Mouse (Mus musculus) mouse trophoblast stem cell (cell line): Measurements from ENCODE around the gene Syngr2.
"Not testable (repeated sequence)": the region's sequence is repeated elsewhere in the genome, so short reads cannot be mapped to it uniquely, and the experiment has no call there.

Source experiments
- in situ Hi-C, 2 experiments: fragments of 300-500 bp; cut with MseI, MboI; formaldehyde crosslinking; loops; 2 replicates in 1 of 2; 3 replicates in 1 of 2; pipeline ENCODE4 v1.15.1; 2025

Syngr2 gene

DNA sequence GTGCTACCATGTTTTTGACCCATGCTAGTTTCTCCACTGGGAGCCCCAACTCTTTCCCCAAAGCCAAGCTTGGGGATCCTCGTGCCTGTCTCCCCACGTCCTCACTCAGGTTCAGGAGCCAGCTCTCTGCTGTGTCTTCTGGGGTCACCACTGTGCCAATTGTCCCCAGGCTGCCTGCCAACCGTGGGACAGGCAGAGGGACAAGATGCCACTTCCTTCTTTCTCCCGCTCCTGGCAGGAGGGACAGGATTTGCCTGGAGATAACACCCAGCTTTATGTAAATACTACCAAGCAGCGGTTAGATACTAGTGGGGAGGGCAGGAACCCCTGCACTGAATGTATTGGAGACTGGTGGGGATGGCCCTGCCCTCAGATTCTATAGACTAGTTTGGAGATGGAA lies 4.4 kb downstream of the Syngr2 start:
- in situ Hi-C loops = no loop called here

DNA sequence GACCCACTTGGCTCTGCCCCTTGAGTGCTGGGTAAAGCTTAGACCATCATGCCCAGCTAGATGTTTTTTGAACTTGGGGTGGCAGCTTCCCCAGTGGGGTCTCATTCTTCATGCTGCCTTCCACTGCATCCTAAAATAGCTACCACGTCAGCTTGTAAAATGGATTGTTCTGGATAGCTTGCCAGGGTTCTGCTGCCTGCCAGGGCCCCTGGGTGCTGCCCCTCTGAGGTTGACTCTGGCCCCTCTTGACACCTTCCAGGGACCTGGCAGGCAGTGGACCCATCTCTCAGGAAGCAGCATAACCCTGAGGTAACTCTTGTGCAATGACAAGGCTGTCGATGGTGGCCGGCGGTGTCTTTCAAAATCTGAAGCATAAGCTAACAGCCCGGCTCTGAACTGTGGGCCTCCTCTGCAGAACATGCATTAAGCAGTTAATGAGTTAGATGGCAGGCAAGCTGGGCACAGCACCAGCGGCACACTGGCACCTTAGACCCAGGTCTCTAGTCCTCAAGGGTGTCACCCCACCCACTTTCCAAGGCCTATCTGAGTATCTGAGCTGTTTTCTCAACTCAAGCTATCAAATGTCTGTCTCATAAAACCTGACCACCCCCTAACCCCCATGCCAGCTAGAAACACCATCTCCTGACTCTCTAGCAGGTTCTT lies 5.4 kb downstream of the Syngr2 start:
- in situ Hi-C loops = no loop called here

- in situ Hi-C loops = not testable (repeated sequence)
Observed at GRCm38 (mm10) chr11:117815850-117816249, 6.4 kb downstream of the Syngr2 start.

DNA sequence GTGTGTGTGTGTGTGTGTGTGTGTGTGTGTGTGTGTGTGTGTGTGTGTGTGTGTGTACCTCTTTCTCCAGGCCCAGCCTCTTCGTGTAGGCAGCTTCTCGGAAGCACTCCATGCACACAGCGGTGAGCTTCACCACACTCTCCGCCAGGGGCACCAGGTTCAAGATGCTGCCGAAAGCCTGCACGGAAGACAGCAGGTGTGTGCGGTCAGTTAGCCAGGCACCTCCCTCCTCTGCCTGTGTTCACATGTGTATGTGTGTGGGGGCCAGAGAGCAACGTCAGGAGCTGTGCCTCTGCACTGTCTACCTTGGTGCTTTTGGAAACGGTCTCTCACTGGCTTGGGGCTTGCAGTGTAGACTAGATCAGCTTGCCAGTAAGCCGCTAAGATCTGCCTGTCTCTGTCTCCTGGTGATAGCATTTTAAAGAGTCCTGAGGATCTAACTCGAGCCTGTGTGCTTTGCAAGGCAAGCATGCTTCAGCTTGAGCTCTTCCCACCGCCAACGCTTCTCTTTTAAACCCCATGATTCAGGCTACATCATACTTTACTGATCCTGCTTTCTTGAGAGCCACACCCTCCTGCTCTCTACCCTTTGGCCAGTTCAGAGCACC lies 7.0 kb downstream of the Syngr2 start:
- in situ Hi-C loops = no loop called here

GRCm38 (mm10) chr11:117819095-117819494 lies 9.6 kb downstream of the Syngr2 start:
- in situ Hi-C loops = no loop called here

GRCm38 (mm10) chr11:117820173-117820572 lies 10.7 kb downstream of the Syngr2 start:
- in situ Hi-C loops = no loop called here

DNA sequence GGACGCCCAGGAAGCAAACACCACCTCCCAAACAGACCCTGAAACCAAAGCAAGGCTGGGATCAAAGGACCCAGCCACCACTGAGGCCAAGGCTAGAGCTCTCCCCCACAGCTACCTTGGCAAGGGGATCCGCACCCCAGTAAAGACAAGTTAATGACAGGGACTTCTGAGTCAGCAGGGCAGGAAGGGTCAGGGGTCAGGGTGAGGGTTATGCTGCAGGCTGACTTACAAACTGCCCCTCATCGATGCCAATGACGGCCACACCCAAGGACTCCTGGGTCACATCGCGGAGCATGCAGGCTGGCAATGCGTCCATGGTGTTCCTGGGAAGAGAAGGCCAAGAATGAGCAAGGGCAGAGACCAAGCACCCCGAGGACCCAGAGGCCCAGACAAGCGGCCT lies 12.4 kb downstream of the Syngr2 start:
- in situ Hi-C loops = no loop called here

DNA sequence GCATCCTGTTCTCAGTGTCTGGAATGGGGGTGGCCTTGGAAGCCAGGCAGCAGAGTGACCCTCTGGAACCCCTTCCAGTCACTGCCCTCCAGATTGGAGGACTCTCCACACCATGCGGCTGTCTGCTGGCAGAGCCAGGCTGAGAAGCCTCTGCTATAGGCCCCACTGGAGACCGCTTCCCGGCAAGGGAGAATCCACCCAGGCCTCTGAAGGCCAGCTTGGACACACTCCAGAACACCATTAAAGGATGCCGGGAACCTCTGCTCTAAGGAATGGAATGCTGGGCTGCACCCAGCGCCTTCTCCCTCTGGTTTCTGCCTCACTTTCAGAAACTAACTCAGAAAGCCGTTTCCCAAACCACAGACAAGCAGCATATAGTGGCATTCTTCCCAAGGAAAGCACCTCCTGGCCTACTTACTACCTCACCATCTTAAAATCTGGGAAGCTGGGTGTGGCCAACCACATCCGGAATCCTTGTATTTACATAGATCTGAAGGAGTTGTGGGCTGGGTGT lies 13.3 kb downstream of the Syngr2 start:
- in situ Hi-C loops = no loop called here

DNA sequence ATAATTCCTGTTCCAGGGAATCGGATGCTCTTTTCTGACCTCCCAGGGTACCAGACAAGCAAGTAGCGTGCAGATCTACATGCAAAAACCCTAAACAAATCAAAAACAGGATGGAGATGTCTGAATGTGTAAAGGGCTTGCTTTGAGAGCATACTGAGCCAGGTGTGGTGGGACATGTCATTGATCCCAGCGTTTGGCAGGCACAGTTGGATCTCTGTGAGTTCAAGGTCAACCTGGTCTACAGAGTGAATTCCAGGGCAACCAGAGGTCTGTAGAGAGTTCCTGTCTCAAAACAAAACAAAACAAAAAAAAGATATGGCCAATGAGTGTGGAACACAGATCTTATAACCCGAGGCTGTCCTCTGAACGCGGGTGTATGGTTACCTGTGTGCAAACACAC lies 13.9 kb downstream of the Syngr2 start:
- in situ Hi-C loops = no loop called here

- in situ Hi-C loops = no loop called here
Observed at GRCm38 (mm10) chr11:117824060-117824969, 14.8 kb downstream of the Syngr2 start.

- in situ Hi-C loops = no loop called here
Observed at GRCm38 (mm10) chr11:117825333-117826101, 16.0 kb downstream of the Syngr2 start, which contains the start of the genes Afmid and Tk1. Afmid (plus strand) TSS chr11:117825924. Tk1 (minus strand) TSS chr11:117826092.

GRCm38 (mm10) chr11:117826164-117826563 lies 16.7 kb downstream of the Syngr2 start:
- in situ Hi-C loops = no loop called here

- in situ Hi-C loops = no loop called here
Observed at GRCm38 (mm10) chr11:117826916-117827315, 17.4 kb downstream of the Syngr2 start.

- in situ Hi-C loops = no loop called here
Observed at GRCm38 (mm10) chr11:117827386-117827785, 17.9 kb downstream of the Syngr2 start.

GRCm38 (mm10) chr11:117828149-117828887 lies 18.9 kb downstream of the Syngr2 start:
- in situ Hi-C loops = no loop called here

DNA sequence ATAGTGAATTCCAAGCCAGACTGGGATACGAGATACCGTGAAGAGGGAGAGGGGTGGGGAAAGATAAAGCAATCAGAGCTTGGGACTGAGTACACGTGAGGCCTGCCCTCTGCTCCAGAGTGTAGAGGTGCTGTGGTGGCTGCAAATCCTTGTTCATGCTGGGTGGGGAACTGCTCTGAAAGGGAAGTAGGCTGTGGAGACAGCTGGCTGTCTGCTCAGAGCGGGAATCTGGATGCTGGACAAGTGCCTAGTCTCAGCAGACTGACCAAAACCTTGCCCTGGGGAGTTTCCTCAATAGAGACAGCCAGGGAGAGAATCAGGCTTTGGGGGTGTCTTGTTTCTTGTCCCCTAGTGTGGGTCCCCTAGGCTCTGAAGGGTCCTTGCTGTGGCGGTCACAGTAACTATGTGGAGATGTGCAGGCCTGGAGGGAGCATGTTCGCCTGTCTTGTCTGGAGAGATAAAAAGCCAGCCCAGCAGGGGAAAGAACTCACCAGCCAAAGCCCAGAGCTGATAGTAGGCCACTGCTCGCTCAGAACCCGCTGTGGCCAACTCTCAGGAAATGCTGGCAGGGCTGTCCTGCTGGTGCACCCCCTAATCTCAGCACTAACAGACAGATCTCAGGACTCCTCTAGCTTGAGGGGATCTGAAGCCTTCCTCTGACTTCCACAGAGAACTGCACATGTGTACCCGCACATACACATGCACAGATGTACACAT lies 19.6 kb downstream of the Syngr2 start:
- in situ Hi-C loops = no loop called here

DNA sequence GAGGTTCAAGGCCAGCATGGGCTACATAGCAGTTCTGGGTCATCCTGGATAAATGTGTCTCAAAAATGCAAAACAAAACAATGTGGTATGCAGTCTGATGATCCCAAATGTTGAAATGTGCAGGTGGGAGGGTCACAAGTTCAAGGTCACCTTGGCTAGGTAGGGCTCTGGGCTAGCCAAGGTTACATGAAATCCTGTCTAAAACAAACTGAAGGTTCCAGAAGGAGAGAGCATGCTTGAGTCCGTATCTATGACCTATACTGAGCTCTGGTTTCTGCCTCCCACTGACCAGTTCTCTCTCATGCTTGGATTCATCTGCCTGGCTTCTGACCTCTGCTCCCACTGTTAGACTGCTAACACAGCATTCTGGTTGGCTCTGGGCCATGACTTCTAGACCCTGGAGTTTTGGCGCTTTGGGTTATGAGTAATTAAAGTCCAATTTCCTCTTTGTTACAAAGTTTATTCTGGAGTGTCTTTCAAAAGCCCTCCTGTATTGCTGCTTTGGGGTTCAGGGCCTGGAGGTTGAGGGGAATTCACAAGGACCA lies 20.3 kb downstream of the Syngr2 start:
- in situ Hi-C loops = no loop called here

- in situ Hi-C loops = no loop called here
Observed at GRCm38 (mm10) chr11:117830401-117830800, 20.9 kb downstream of the Syngr2 start.

GRCm38 (mm10) chr11:117832086-117832969 lies 22.9 kb downstream of the Syngr2 start:
- in situ Hi-C loops = no loop called here
